Mouse (Mus musculus): ENCODE measurements around the gene Tmem163. TPM values are rescaled to one million over a fixed set of nuclear protein-coding genes. Genes with fewer than 3 reads are reported as not detected.
A peak's percentile ranks its signal among the peaks of the same experiment; 100 is the strongest.

The Tmem163 gene
- total and polyA plus RNA-seq, 3 experiments = not detected

GRCm38 (mm10) chr1:127716441-127716840, 37.1 kb upstream of the Tmem163 start:
- Histone ChIP-seq H3K36me3 (ENCODE audit: control insufficient read depth in 1 of 2, insufficient read depth in 2 of 2, low read length in 2 of 2) (no peaks in the 10 kb centered on the region), H3K4me3 (ENCODE audit: control insufficient read depth in 1 of 2, insufficient read depth in 1 of 2, low read depth in 2 of 2, low read length in 2 of 2) (no peak overlapping the region), H3K9ac (ENCODE audit: control insufficient read depth, low read depth, low read length, poor library complexity, severe bottlenecking) (no peak overlapping the region), H3K27me3 (ENCODE audit: control insufficient read depth in 1 of 2, insufficient read depth in 2 of 2, low read length in 2 of 2) (peaks cover 0 to 3% of the 10 kb centered on the region in 2 experiments; a peak in 2 of 4 replicates), H3K79me2 (ENCODE audit: control insufficient read depth, insufficient read depth, low read length, poor library complexity) (no peaks in the 10 kb centered on the region), H3K4me1 (ENCODE audit: control insufficient read depth in 1 of 2, insufficient read depth in 2 of 2, low read length in 2 of 2) (no peaks in the 10 kb centered on the region), H3K9me3 (replicated peaks; ENCODE audit: insufficient read depth, low read length) (no peaks in the 10 kb centered on the region), H3K27ac (ENCODE audit: control insufficient read depth, low read depth, low read length) (no peak overlapping the region)
- no peak for DNase-seq (ENCODE audit: low read depth, low spot score)
- TF ChIP-seq ELF1 (IDR thresholded peaks at IDR 0.05; ENCODE audit: low read depth, low read length) (no peak), ZC3H11A (IDR thresholded peaks at IDR 0.05; ENCODE audit: low read depth, low read length) (no peak), MXI1 (IDR thresholded peaks at IDR 0.05; ENCODE audit: low read depth, low read length) (no peak), MAZ (IDR thresholded peaks at IDR 0.05; ENCODE audit: low read depth, low read length) (no peak)

- TF ChIP-seq CHD2 (IDR thresholded peaks at IDR 0.05; ENCODE audit: low read length) = no peak
- TF ChIP-seq RCOR1 (IDR thresholded peaks at IDR 0.05; ENCODE audit: low read depth, low read length) = no peak
- no peak for TF ChIP-seq ZC3H11A (IDR thresholded peaks at IDR 0.05; ENCODE audit: low read depth, low read length)
- TF ChIP-seq NRF1 (IDR thresholded peaks at IDR 0.05; ENCODE audit: insufficient read depth, low read depth, low read length, poor library complexity, severe bottlenecking) = no peak
- no peak for TF ChIP-seq MXI1 (IDR thresholded peaks at IDR 0.05; ENCODE audit: low read depth, low read length)
- TF ChIP-seq MAZ (IDR thresholded peaks at IDR 0.05; ENCODE audit: low read depth, low read length) = no peak
- no peak for TF ChIP-seq ZMIZ1 (IDR thresholded peaks at IDR 0.05; ENCODE audit: low read depth, low read length)
- TF ChIP-seq TCF12 (IDR thresholded peaks at IDR 0.05; ENCODE audit: low read depth, low read length) = no peak
- TF ChIP-seq ELF1 (IDR thresholded peaks at IDR 0.05; ENCODE audit: low read depth, low read length) = no peak
- TF ChIP-seq ETS1 (IDR thresholded peaks at IDR 0.05; ENCODE audit: low read depth, low read length) = no peak
- TF ChIP-seq POLR2AphosphoS5 (IDR thresholded peaks at IDR 0.05; ENCODE audit: borderline replicate concordance, low read depth, low read length) = no peak
- TF ChIP-seq ZNF384 (IDR thresholded peaks at IDR 0.05; ENCODE audit: low read depth, low read length) = no peak
- TF ChIP-seq USF1 (IDR thresholded peaks at IDR 0.05; ENCODE audit: low read depth, low read length) = no peak
- no peak for DNase-seq (ENCODE audit: low read depth, low spot score)
- no peaks in the 10 kb centered on the region for H3K79me2 ChIP-seq (ENCODE audit: control insufficient read depth, insufficient read depth, low read length, poor library complexity)
- H3K4me1 ChIP-seq (ENCODE audit: control insufficient read depth in 1 of 2, insufficient read depth in 2 of 2, low read length in 2 of 2) = no peaks in the 10 kb centered on the region
- H3K27me3 ChIP-seq (ENCODE audit: control insufficient read depth in 1 of 2, insufficient read depth in 2 of 2, low read length in 2 of 2) = no peaks in the 10 kb centered on the region
- H3K27ac ChIP-seq (ENCODE audit: control insufficient read depth, low read depth, low read length) = no peak overlapping the region
- no peak overlapping the region for H3K9ac ChIP-seq (ENCODE audit: control insufficient read depth, low read depth, low read length, poor library complexity, severe bottlenecking)
- H3K4me3 ChIP-seq (ENCODE audit: control insufficient read depth in 1 of 2, insufficient read depth in 1 of 2, low read depth in 2 of 2, low read length in 2 of 2) = no peak overlapping the region
- no peaks in the 10 kb centered on the region for H3K36me3 ChIP-seq (ENCODE audit: control insufficient read depth in 1 of 2, insufficient read depth in 2 of 2, low read length in 2 of 2)
- no peaks in the 10 kb centered on the region for H3K9me3 ChIP-seq (replicated peaks; ENCODE audit: insufficient read depth, low read length)
Measured at GRCm38 (mm10) chr1:127706269-127706668, 26.9 kb upstream of the Tmem163 start.

GRCm38 (mm10) chr1:127702187-127702586, 22.8 kb upstream of the Tmem163 start:
- no peaks in the 10 kb centered on the region for H3K79me2 ChIP-seq (ENCODE audit: control insufficient read depth, insufficient read depth, low read length, poor library complexity)
- DNase-seq (ENCODE audit: low read depth, low spot score) = peak; percentile 61
- no peak overlapping the region for H3K4me3 ChIP-seq (ENCODE audit: control insufficient read depth in 1 of 2, insufficient read depth in 1 of 2, low read depth in 2 of 2, low read length in 2 of 2)
- H3K9ac ChIP-seq (ENCODE audit: control insufficient read depth, low read depth, low read length, poor library complexity, severe bottlenecking) = no peak overlapping the region
- H3K27ac ChIP-seq (ENCODE audit: control insufficient read depth, low read depth, low read length) = no peak overlapping the region
- H3K36me3 ChIP-seq (ENCODE audit: control insufficient read depth in 1 of 2, insufficient read depth in 2 of 2, low read length in 2 of 2) = no peaks in the 10 kb centered on the region
- H3K9me3 ChIP-seq (replicated peaks; ENCODE audit: insufficient read depth, low read length) = no peaks in the 10 kb centered on the region
- H3K27me3 ChIP-seq (ENCODE audit: control insufficient read depth in 1 of 2, insufficient read depth in 2 of 2, low read length in 2 of 2) = no peaks in the 10 kb centered on the region
- H3K4me1 ChIP-seq (ENCODE audit: control insufficient read depth in 1 of 2, insufficient read depth in 2 of 2, low read length in 2 of 2) = no peaks in the 10 kb centered on the region
- TF ChIP-seq MEF2A (IDR thresholded peaks at IDR 0.05; ENCODE audit: extremely low read depth, insufficient replicate concordance, low read depth, low read length, poor library complexity, severe bottlenecking) = no peak
- peak; percentile 89 for TF ChIP-seq SMC3 (IDR thresholded peaks at IDR 0.05; ENCODE audit: low read depth, low read length)
- peak; percentile 84 for TF ChIP-seq RAD21 (IDR thresholded peaks at IDR 0.05; ENCODE audit: low read depth, low read length)
- TF ChIP-seq POLR2AphosphoS5 (IDR thresholded peaks at IDR 0.05; ENCODE audit: borderline replicate concordance, low read depth, low read length) = no peak
- TF ChIP-seq GABPA (IDR thresholded peaks at IDR 0.05; ENCODE audit: low read depth, low read length) = no peak
- TF ChIP-seq TAL1 (IDR thresholded peaks at IDR 0.05; ENCODE audit: low read length) = no peak
- TF ChIP-seq CTCF (IDR thresholded peaks at IDR 0.05 in 2 of 3, conservative IDR thresholded peaks at IDR 0.05 in 1 of 3; ENCODE audit: control insufficient read depth in 1 of 3, insufficient read depth in 1 of 3, low read depth in 2 of 3, low read length in 3 of 3, poor library complexity in 1 of 3, severe bottlenecking in 1 of 3) = peak; percentile 47 to 77 (median 59)
- TF ChIP-seq NRF1 (IDR thresholded peaks at IDR 0.05; ENCODE audit: insufficient read depth, low read depth, low read length, poor library complexity, severe bottlenecking) = no peak
- no peak for TF ChIP-seq CHD1 (IDR thresholded peaks at IDR 0.05; ENCODE audit: low read depth, low read length)
- no peak for TF ChIP-seq ELF1 (IDR thresholded peaks at IDR 0.05; ENCODE audit: low read depth, low read length)
- no peak for TF ChIP-seq E2F4 (IDR thresholded peaks at IDR 0.05; ENCODE audit: borderline replicate concordance, low read depth, low read length)
- no peak for TF ChIP-seq TBP (IDR thresholded peaks at IDR 0.05; ENCODE audit: low read depth, low read length)
- no peak for TF ChIP-seq ZNF384 (IDR thresholded peaks at IDR 0.05; ENCODE audit: low read depth, low read length)
- TF ChIP-seq JUND (IDR thresholded peaks at IDR 0.05; ENCODE audit: low read depth, low read length) = no peak
- TF ChIP-seq KAT2A (conservative IDR thresholded peaks at IDR 0.05; ENCODE audit: low read depth, low read length) = no peak
- no peak for TF ChIP-seq MYB (IDR thresholded peaks at IDR 0.05; ENCODE audit: low read depth, low read length)
- no peak for TF ChIP-seq MAX (IDR thresholded peaks at IDR 0.05; ENCODE audit: low read length)
